Mouse (Mus musculus) forebrain, embryonic 12.5 days (tissue): ENCODE measurements around the gene Sept1. TPM values are rescaled to one million over a fixed set of nuclear protein-coding genes. Genes with fewer than 3 reads are reported as not detected.

Experiments used
- ATAC-seq: fragments of 200-750 bp; cut with Nextera tagmentation; 2 replicates; pipeline ENCODE4 v1.8.0; 2017; ENCODE audit warnings: moderate TSS enrichment; ENCODE audit not compliant: low FRiP score
- H3K27ac ChIP-seq: fragments of 300-500 bp; sonication (generic); 2 replicates; pipeline ENCODE4 v1.5.1; 2016; ENCODE audit warnings: mild to moderate bottlenecking
- H3K27me3 ChIP-seq: fragments of 300-500 bp; sonication (generic); 2 replicates; pipeline ENCODE4 v1.6.1; 2016; ENCODE audit warnings: mild to moderate bottlenecking
- H3K36me3 ChIP-seq: fragments of 300-500 bp; sonication (generic); replicated peaks from 2 replicates; pipeline ENCODE4 v1.6.1; 2016; ENCODE audit warnings: mild to moderate bottlenecking
- H3K4me1 ChIP-seq: fragments of 300-500 bp; sonication (generic); 2 replicates; pipeline ENCODE4 v1.6.1; 2016
- H3K4me2 ChIP-seq: fragments of 300-500 bp; sonication (generic); 2 replicates; pipeline ENCODE4 v1.6.1; 2016; ENCODE audit warnings: mild to moderate bottlenecking, moderate library complexity
- H3K4me3 ChIP-seq: fragments of 300-500 bp; sonication (generic); replicated peaks from 2 replicates; pipeline ENCODE4 v1.5.1; 2016; ENCODE audit warnings: mild to moderate bottlenecking
- H3K9ac ChIP-seq: fragments of 300-500 bp; sonication (generic); 2 replicates; pipeline ENCODE4 v1.6.1; 2016; ENCODE audit warnings: mild to moderate bottlenecking
- H3K9me3 ChIP-seq: fragments of 300-500 bp; sonication (generic); 2 replicates; pipeline ENCODE4 v1.6.1; 2016
- WGBS: fragments of 180-500 bp; shearing (Covaris S2); methylation state at CpG from one replicate; pipeline ENCODE4 v1.1.7; 2016; 5-methylcytosine and 5-hydroxymethylcytosine counted together
- polyA plus RNA-seq: library from polyadenylated mRNA; unstranded; fragments of >200 nt; fragmentation: Nextera tagmentation; extraction: Ambion mirVana; gene quantifications from 2 replicates; pipeline ENCODE4 v1.2.1, GENCODE M21; 2016

The Sept1 gene
- polyA plus RNA-seq, 1 experiment from 2014 or later = 42.6 TPM

DNA sequence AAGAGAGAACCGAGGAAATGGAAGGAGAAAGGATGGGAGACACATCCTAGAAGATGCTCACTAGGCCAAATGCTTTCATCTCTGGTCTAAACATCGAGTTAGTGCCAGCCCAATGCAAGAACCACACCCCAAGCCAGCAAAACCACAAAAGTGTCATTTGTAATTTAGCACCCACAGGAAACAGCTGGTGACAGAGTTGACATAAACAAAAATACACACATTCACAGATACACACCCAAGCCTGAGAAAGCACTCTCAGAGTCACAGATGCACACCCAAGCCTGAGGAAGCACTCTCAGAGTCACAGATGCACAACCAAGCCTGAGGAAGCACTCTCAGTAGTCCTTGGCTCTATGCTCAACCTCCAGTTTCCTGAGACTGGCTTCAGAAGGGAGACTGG, 52.1 kb downstream of the Sept1 start:
- H3K36me3 ChIP-seq = no peaks in the 10 kb centered on the region
- H3K9ac ChIP-seq = no peak overlapping the region
- no peaks in the 10 kb centered on the region for H3K9me3 ChIP-seq
- WGBS = 71% methylated on average over 2 of the region's 2 CpGs
- H3K4me3 ChIP-seq = no peak overlapping the region
- H3K27me3 ChIP-seq = no peaks in the 10 kb centered on the region
- no peak overlapping the region for H3K4me2 ChIP-seq
- no peak for ATAC-seq
- H3K27ac ChIP-seq = no peak overlapping the region
- no peaks in the 10 kb centered on the region for H3K4me1 ChIP-seq

- Histone ChIP-seq H3K4me1 (no peaks in the 10 kb centered on the region), H3K4me2 (no peak overlapping the region), H3K4me3 (no peak overlapping the region), H3K36me3 (no peaks in the 10 kb centered on the region), H3K27ac (no peak overlapping the region), H3K27me3 (no peaks in the 10 kb centered on the region), H3K9ac (no peak overlapping the region), H3K9me3 (no peaks in the 10 kb centered on the region)
- 79% methylated on average over 4 of the region's 4 CpGs for WGBS
- no peak for ATAC-seq
Measured at GRCm38 (mm10) chr7:127176937-127177336, 56.0 kb downstream of the Sept1 start.

DNA sequence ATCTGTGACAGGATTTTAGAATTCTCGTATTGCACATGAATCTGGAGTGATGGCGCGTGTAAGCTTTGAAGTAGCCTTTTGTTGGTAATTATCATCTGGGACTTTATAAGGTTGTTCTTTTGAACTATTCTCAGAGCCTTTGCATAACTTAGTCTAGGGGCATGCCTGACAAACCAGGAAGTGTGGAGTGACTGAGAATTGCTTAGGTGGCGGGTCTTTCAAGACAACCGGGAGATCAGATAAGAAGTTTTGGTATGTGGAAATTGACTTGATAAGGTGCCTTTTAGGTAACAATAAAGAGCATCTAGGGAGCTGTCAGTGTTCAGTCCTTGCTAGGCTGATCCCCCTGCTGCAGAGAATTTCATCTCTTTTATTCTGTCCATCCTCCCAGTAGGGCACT, 66.4 kb downstream of the Sept1 start:
- H3K4me3 ChIP-seq = no peak overlapping the region
- H3K9me3 ChIP-seq = no peaks in the 10 kb centered on the region
- H3K27me3 ChIP-seq = no peaks in the 10 kb centered on the region
- 87% methylated on average over 5 of the region's 5 CpGs for WGBS
- H3K9ac ChIP-seq = no peak overlapping the region
- H3K4me1 ChIP-seq = no peaks in the 10 kb centered on the region
- H3K36me3 ChIP-seq = no peaks in the 10 kb centered on the region
- H3K27ac ChIP-seq = no peak overlapping the region
- no peak for ATAC-seq
- no peak overlapping the region for H3K4me2 ChIP-seq

DNA sequence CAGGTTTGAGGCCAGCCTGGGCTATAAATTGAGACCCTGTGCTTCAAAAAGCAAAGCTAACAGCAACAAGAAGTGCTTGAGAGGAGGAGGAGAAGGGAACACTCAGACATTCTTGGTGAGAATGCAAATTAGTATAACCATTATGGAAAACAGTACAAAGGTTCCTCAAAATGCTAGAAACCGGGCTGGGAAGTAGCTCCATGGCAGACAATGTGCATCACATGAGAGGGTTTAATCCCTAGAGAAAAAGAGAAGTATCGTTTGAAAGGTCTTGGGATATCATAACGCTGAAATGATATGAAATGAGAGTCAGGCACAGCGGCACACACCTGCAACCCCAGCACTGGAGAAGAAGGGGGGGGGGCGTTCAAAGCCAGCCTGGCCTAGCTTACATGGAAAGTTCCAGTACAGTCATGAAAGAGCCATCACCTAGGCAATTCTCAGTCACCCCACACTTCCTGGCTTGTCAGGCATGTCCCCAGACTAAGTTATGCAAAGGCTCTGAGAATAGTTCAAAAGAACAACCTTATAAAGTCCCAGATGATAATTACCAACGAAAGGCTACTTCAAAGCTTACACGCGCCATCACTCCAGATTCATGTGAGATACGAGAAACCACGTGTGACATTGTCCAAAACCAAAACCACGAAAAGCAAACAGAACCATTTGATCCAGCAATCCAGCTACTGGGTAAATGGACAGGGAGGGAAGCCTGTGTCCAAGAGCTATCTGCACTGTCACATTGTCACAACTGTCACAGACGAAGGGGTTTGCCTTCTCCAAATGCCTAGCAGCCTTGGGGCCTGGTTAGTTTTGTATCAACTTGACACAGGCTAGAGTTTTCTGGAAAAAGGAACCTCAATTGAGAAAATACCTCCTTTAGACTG, 67.1 kb downstream of the Sept1 start:
- no peak overlapping the region for H3K4me2 ChIP-seq
- ATAC-seq = no peak
- H3K4me1 ChIP-seq = no peaks in the 10 kb centered on the region
- H3K9ac ChIP-seq = no peak overlapping the region
- 83% methylated on average over 12 of the region's 12 CpGs for WGBS
- no peak overlapping the region for H3K4me3 ChIP-seq
- no peak overlapping the region for H3K27ac ChIP-seq
- no peaks in the 10 kb centered on the region for H3K36me3 ChIP-seq
- no peaks in the 10 kb centered on the region for H3K9me3 ChIP-seq
- no peaks in the 10 kb centered on the region for H3K27me3 ChIP-seq

Other genes with a start within 250 kb of the Sept1 start
- gene Mvp, start 218.5 kb downstream of the Sept1 start, polyA plus RNA-seq = 4.2 and 4.6 TPM in 2 replicates
- gene Pagr1b, start 216.6 kb downstream of the Sept1 start, polyA plus RNA-seq = 0.38 and 0.56 TPM in 2 replicates
- gene Pagr1a, start 215.8 kb downstream of the Sept1 start, polyA plus RNA-seq = 51.4 and 66.8 TPM in 2 replicates
- gene Gm42742, start 212.0 kb downstream of the Sept1 start, polyA plus RNA-seq = 53.3 and 75.4 TPM in 2 replicates
- gene Prrt2, start 211.9 kb downstream of the Sept1 start, polyA plus RNA-seq = 5.0 and 6.5 TPM in 2 replicates
- gene Maz, start 206.1 kb downstream of the Sept1 start, polyA plus RNA-seq = 95.2 and 113 TPM in 2 replicates
- 163 and 170 TPM in 2 replicates for gene Kif22, start 190.7 kb downstream of the Sept1 start, polyA plus RNA-seq
- gene Zg16, start 145.8 kb downstream of the Sept1 start, polyA plus RNA-seq = not detected in 2 replicates
- 0.88 and 0.91 TPM in 2 replicates for gene AI467606, start 141.8 kb downstream of the Sept1 start, polyA plus RNA-seq
- gene Qprt, start 110.9 kb downstream of the Sept1 start, polyA plus RNA-seq = 2.0 and 2.4 TPM in 2 replicates
- 0.23 TPM in 1 of 2 replicates, not detected in the other for gene Spn, start 95.3 kb downstream of the Sept1 start, polyA plus RNA-seq
- gene Cd2bp2, start 37.1 kb downstream of the Sept1 start, polyA plus RNA-seq = 104 and 108 TPM in 2 replicates
- gene Tbc1d10b, start 24.7 kb downstream of the Sept1 start, polyA plus RNA-seq = 30.8 and 34.3 TPM in 2 replicates
- 9.2 and 10.1 TPM in 2 replicates for gene Mylpf, start 24.2 kb downstream of the Sept1 start, polyA plus RNA-seq
- gene Zfp553, start 69 bp downstream of the Sept1 start, polyA plus RNA-seq = 77.6 and 80.2 TPM in 2 replicates
- gene Zfp771, start 11.1 kb upstream of the Sept1 start, polyA plus RNA-seq = 53.3 and 60.3 TPM in 2 replicates
- 208 and 224 TPM in 2 replicates for gene Dctpp1, start 27.6 kb upstream of the Sept1 start, polyA plus RNA-seq
- 73.7 and 81.6 TPM in 2 replicates for gene Sephs2, start 40.9 kb upstream of the Sept1 start, polyA plus RNA-seq
- gene Itgal, start 63.1 kb upstream of the Sept1 start, polyA plus RNA-seq = 0.26 and 0.47 TPM in 2 replicates
- gene Zfp768, start 112.5 kb upstream of the Sept1 start, polyA plus RNA-seq = 16.3 and 18.4 TPM in 2 replicates
- 6.9 and 9.1 TPM in 2 replicates for gene Zfp747, start 142.9 kb upstream of the Sept1 start, polyA plus RNA-seq
- 5.2 and 5.6 TPM in 2 replicates for gene 9130019O22Rik, start 154.0 kb upstream of the Sept1 start, polyA plus RNA-seq
- 5.2 and 5.5 TPM in 2 replicates for gene E430018J23Rik, start 160.5 kb upstream of the Sept1 start, polyA plus RNA-seq
- gene Zfp764, start 173.7 kb upstream of the Sept1 start, polyA plus RNA-seq = 5.3 and 6.4 TPM in 2 replicates
- gene Zfp688, start 188.9 kb upstream of the Sept1 start, polyA plus RNA-seq = 32.3 and 36.4 TPM in 2 replicates
- 16.0 and 18.8 TPM in 2 replicates for gene Zfp689, start 216.0 kb upstream of the Sept1 start, polyA plus RNA-seq
- gene Prr14, start 226.5 kb upstream of the Sept1 start, polyA plus RNA-seq = 63.0 and 64.7 TPM in 2 replicates
- 10.4 and 12.3 TPM in 2 replicates for gene Fbrs, start 246.1 kb upstream of the Sept1 start, polyA plus RNA-seq